Comparison of ENCODE assay signal across 10 mouse cellular contexts in the genomic region with DNA sequence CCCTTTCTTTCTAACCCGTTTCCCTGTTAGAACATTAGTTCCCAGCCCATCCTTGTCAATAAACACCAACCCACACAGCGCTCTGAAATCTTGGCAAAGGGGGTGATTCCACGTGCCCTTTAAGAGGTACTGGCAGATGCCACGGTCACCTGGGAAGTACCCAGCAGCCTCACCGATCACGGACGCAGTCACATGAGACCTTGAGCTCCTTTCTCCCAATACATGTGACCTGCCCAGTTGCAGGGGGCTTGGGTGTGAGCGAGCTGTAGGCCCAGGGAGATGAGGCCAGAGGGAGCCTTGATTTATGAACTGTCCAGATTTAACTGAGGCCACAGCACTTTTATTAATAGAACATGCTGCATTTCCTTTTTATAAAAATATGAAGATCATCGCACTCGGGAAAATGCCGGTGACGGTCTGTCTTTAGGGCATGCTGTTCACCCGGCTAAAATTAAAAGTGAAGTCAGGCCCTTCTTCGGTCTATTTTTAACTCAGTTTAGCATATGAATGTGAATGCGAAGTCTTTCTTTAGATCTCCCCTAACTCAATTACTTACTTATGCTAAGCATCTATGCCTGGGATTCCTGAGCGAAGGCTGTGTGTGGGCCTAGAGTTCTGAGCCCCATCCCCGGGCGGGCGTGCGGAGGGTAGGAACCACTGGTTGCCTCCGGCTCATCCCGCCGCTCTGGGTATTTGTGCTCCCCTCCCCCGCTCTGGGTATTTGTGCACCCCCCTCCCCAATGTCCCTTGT. TPM values are rescaled to one million over a fixed set of nuclear protein-coding genes. Genes with fewer than 3 reads are reported as not detected.
DNase-seq lines count a peak whose midpoint lies in the region; ATAC-seq lines count a peak whose summit lies in the region.
"Had no signal": no experiment of that assay in that cellular context is flagged by ENCODE, and none has a peak within 500 bp of the region (broad histone marks: within the 10 kb centered on the region; RNA-seq: fewer than 3 reads in every experiment).

No protein-coding gene starts in this region.

- 26% methylated on average over 24 of the region's 24 CpGs for WGBS in forebrain, embryonic 15.5 days

- H3K9me3 ChIP-seq in forebrain, embryonic 15.5 days: no peaks in the 10 kb centered on the region

- peak; percentile 11 for DNase-seq in cerebellum, adult 11-12 months
- peak; percentile 94 for DNase-seq in R1 (ENCODE audit: low read depth, low spot score)
- peak; percentile 47 to 64 for DNase-seq in heart, postnatal 36 days
- no peak for DNase-seq in left cerebral cortex, postnatal 25 days (ENCODE audit: low spot score in 2 of 2)
- DNase-seq: adrenal gland, adult 8-10 months; lung, postnatal 14 days had no signal

- intact Hi-C loops in heart, postnatal 36 days (cut with DNase I): loop anchor here (2.0 kb wide), 1 partner anchor 15 kb away; no protein-coding TSS in a partner anchor
- intact Hi-C loops in left cerebral cortex, postnatal 25 days (cut with DNase I): no loop called here

- H3K4me3 ChIP-seq in forebrain, embryonic 15.5 days: no peak overlapping the region

- ATAC-seq in cerebellum, adult (ENCODE audit: insufficient number of reproducible peaks, low FRiP score, low TSS enrichment): no peak
- ATAC-seq in forebrain, embryonic 15.5 days (replicated peaks): 0 out of 2 replicates have a peak, but pooled peaks have one; percentile 32
- no peak for ATAC-seq in erythroid progenitor cell, adult 5-6 weeks (replicated peaks; ENCODE audit: low FRiP score, poor library complexity, severe bottlenecking)
- ATAC-seq in megakaryocyte, adult 5-6 weeks (ENCODE audit: poor library complexity, severe bottlenecking): no peak

- peaks cover 11% of the 10 kb centered on the region; the same call in 1 of the 2 replicates for H3K4me1 ChIP-seq in forebrain, embryonic 15.5 days

- no peaks in the 10 kb centered on the region for H3K27me3 ChIP-seq in forebrain, embryonic 15.5 days

- no peak overlapping the region for H3K9ac ChIP-seq in forebrain, embryonic 15.5 days (replicated peaks)

- no peak overlapping the region for H3K4me2 ChIP-seq in forebrain, embryonic 15.5 days (replicated peaks)

- no peaks in the 10 kb centered on the region for H3K36me3 ChIP-seq in forebrain, embryonic 15.5 days

- H3K27ac ChIP-seq in forebrain, embryonic 15.5 days (replicated peaks): no peak overlapping the region

RNA-seq across cellular contexts. Expression of gene Rbm20, which starts 20.4 kb away (rescaled TPM):
- polyA plus RNA-seq in forebrain, embryonic 15.5 days (2015; fragmentation: Nextera tagmentation; extraction: Ambion mirVana): 4.9 and 6.1 TPM in 2 replicates
- total RNA-seq in heart, postnatal 36 days (2021): 100 to 1,000 TPM; 216 to 224 TPM
- total RNA-seq in erythroid progenitor cell, adult 5-6 weeks (2015; ENCODE audit: low replicate concordance): not detected in 2 replicates
- 0.61 TPM in 1 of 2 replicates, not detected in the other for total RNA-seq in erythroid progenitor cell, adult 5-6 weeks (2017; ENCODE audit: low replicate concordance)
- total RNA-seq in megakaryocyte, adult 5-6 weeks (2015): not detected in 2 replicates
- total RNA-seq in megakaryocyte, adult 5-6 weeks (2017): 0.11 TPM in 1 of 2 replicates, not detected in the other
- 1 to 10 TPM; 4.1 to 4.9 TPM for total RNA-seq in left cerebral cortex, postnatal 25 days (2021)

Comparison
In these comparisons a context has a peak if more than half of its experiments do, and no peak if none do; other contexts are left out.
1. DNase-seq: peak in cerebellum, adult 11-12 months (single experiment), R1 (single experiment) and heart, postnatal 36 days (2 of 2); none in left cerebral cortex, postnatal 25 days (0 of 2).
2. RNA of gene Rbm20, which starts 20.4 kb away (total RNA-seq): 216 to 224 TPM in heart, postnatal 36 days; 4.1 to 4.9 TPM in left cerebral cortex, postnatal 25 days, 0.61 TPM in erythroid progenitor cell, adult 5-6 weeks and 0.11 TPM in megakaryocyte, adult 5-6 weeks; every median in the first group is over 10 times any median in the second.